Mouse (Mus musculus): Measurements from ENCODE around the gene Lamb2.

DNA sequence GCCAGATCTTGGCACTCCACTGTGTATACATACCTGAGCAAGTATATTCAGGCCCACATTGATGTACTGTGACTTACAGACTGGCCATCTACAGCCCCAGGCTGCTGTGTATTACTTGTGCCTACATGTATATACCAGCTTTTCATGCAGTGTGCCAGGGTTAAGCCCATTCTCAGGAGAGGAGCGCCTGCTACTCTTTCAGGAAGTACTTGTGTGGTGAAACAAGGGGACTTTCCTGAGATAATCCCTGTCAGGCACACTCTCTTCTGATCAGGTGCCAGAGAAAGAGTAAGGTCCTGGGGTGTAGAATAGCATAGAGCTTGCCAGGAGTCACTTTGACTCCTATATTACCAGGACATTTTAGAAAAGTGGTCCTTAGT, 19.6 kb upstream of the Lamb2 start:
- TF ChIP-seq GATA1 (IDR thresholded peaks at IDR 0.05; ENCODE audit: borderline replicate concordance, low read length) (no peak), FLI1 (IDR thresholded peaks at IDR 0.05; ENCODE audit: low read length) (no peak)
